Mouse (Mus musculus): ENCODE results near the gene Man1a2. TPM values are rescaled to one million over a fixed set of nuclear protein-coding genes. Genes with fewer than 3 reads are reported as not detected.
A peak's percentile ranks its signal among the peaks of the same experiment; 100 is the strongest.

Man1a2 gene
- polyA plus RNA-seq, 1 experiment from 2014 or later = 37.9 TPM

- no peaks in the 10 kb centered on the region for H3K36me3 ChIP-seq (ENCODE audit: control insufficient read depth, insufficient read depth)
- peak overlapping the region; percentile 31; the same call in 1 of the 2 replicates for H3K27ac ChIP-seq (ENCODE audit: low read length)
- H3K9me3 ChIP-seq (replicated peaks; ENCODE audit: control insufficient read depth, low read length) = no peaks in the 10 kb centered on the region; the same call in 1 of the 2 replicates
- H3K4me3 ChIP-seq (ENCODE audit: low read length) = no peak overlapping the region
- WGBS = 74% methylated on average over 6 of the region's 6 CpGs
- no peak overlapping the region for H3K4me2 ChIP-seq (ENCODE audit: low read depth, low read length)
- no peak overlapping the region for H3K9ac ChIP-seq (ENCODE audit: low read length)
- peaks cover 42% of the 10 kb centered on the region for H3K4me1 ChIP-seq (ENCODE audit: control insufficient read depth, insufficient read depth, low read length)
- no peaks in the 10 kb centered on the region for H3K27me3 ChIP-seq (ENCODE audit: control insufficient read depth, insufficient read depth, low read length)
- no peak for ATAC-seq (replicated peaks; ENCODE audit: extremely low read depth, insufficient read depth, low FRiP score)
Observed at GRCm38 (mm10) chr3:100678951-100679570, 6.2 kb downstream of the Man1a2 start.

DNA sequence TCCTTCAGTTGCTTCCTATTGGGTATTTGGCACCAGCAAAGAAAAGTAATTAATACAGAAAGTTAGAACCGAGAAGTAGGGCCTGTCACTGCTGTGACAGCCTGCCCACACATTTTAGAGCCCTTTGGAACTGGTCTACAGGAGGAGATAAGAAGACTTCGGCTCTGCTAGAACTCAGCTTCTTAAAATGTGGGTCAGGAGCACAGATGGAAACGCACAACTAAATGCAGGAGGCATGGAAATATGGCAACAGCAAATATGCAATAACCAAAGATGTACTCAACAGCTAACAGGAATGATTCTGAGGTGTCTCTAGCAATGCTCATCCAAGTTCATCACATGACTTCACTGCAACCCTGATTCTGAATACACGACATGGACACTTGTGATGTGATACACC lies 10.2 kb downstream of the Man1a2 start:
- Histone ChIP-seq H3K4me2 (ENCODE audit: low read depth, low read length) (no peak overlapping the region), H3K4me1 (ENCODE audit: control insufficient read depth, insufficient read depth, low read length) (peaks cover 23% of the 10 kb centered on the region), H3K27me3 (ENCODE audit: control insufficient read depth, insufficient read depth, low read length) (no peaks in the 10 kb centered on the region), H3K36me3 (ENCODE audit: control insufficient read depth, insufficient read depth) (no peaks in the 10 kb centered on the region), H3K27ac (ENCODE audit: low read length) (no peak overlapping the region; the same call in 1 of the 2 replicates), H3K9ac (ENCODE audit: low read length) (no peak overlapping the region), H3K9me3 (replicated peaks; ENCODE audit: control insufficient read depth, low read length) (no peaks in the 10 kb centered on the region; the same call in 1 of the 2 replicates), H3K4me3 (ENCODE audit: low read length) (no peak overlapping the region)
- no peak for ATAC-seq (replicated peaks; ENCODE audit: extremely low read depth, insufficient read depth, low FRiP score)
- 53% methylated on average over 4 of the region's 4 CpGs for WGBS

GRCm38 (mm10) chr3:100670412-100670811 lies 14.9 kb downstream of the Man1a2 start:
- H3K36me3 ChIP-seq (ENCODE audit: control insufficient read depth, insufficient read depth) = no peaks in the 10 kb centered on the region
- no peaks in the 10 kb centered on the region for H3K9me3 ChIP-seq (replicated peaks; ENCODE audit: control insufficient read depth, low read length)
- peaks cover 5% of the 10 kb centered on the region for H3K4me1 ChIP-seq (ENCODE audit: control insufficient read depth, insufficient read depth, low read length)
- no peak for ATAC-seq (replicated peaks; ENCODE audit: extremely low read depth, insufficient read depth, low FRiP score)
- H3K27ac ChIP-seq (ENCODE audit: low read length) = no peak overlapping the region
- H3K4me2 ChIP-seq (ENCODE audit: low read depth, low read length) = no peak overlapping the region
- no peaks in the 10 kb centered on the region for H3K27me3 ChIP-seq (ENCODE audit: control insufficient read depth, insufficient read depth, low read length)
- no peak overlapping the region for H3K9ac ChIP-seq (ENCODE audit: low read length)
- H3K4me3 ChIP-seq (ENCODE audit: low read length) = no peak overlapping the region
- 86% methylated on average over 2 of the region's 2 CpGs for WGBS

DNA sequence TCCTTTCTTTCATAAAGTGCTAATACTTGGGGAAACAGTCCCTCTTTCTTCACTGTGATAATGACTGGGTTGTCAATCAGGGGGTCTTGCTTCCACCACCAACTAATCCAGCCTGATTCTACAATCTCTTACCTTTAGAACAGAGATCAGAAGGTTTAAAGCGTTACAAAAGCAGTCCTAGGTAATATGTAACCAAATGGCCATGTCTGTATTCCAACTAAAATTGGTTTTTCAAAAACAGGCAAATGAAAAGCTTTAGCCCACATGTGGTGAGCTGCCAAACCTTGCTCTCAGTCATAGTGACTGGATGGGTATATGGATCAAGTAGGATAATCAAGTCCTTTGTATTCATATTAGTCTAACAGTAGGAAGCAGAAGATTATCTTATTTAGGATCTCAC lies 32.0 kb downstream of the Man1a2 start:
- Histone ChIP-seq H3K4me3 (ENCODE audit: low read length) (no peak overlapping the region), H3K9me3 (replicated peaks; ENCODE audit: control insufficient read depth, low read length) (no peaks in the 10 kb centered on the region), H3K4me1 (ENCODE audit: control insufficient read depth, insufficient read depth, low read length) (peaks cover 4% of the 10 kb centered on the region), H3K9ac (ENCODE audit: low read length) (no peak overlapping the region), H3K4me2 (ENCODE audit: low read depth, low read length) (no peak overlapping the region), H3K27me3 (ENCODE audit: control insufficient read depth, insufficient read depth, low read length) (no peaks in the 10 kb centered on the region), H3K27ac (ENCODE audit: low read length) (no peak overlapping the region), H3K36me3 (ENCODE audit: control insufficient read depth, insufficient read depth) (0 out of 2 replicates have a peak, but pooled peaks cover 2% of the 10 kb centered on the region)
- WGBS = 86% methylated on average over 1 of the region's 1 CpGs
- ATAC-seq (replicated peaks; ENCODE audit: extremely low read depth, insufficient read depth, low FRiP score) = no peak

DNA sequence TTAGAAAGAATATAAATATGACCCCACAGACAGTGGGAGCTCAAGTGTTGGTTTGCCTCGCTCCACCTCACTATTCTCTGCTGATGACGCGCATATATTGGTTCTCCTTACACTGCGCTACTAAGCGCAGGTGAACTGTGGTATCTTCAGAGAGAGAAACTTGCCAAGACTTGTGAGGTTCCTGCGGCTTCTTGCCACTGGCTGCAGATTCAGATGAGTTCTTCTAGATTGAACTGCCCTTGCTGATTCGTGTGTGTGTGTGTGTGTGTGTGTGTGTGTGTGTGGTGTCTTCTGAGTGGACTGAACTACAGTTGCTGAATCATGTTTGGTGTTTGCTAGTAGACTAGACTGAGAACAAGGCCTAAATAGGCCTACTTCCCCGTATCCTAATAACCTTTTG lies 43.7 kb downstream of the Man1a2 start:
- 93% methylated on average over 8 of the region's 8 CpGs for WGBS
- Histone ChIP-seq H3K27ac (ENCODE audit: low read length) (no peak overlapping the region), H3K9ac (ENCODE audit: low read length) (no peak overlapping the region), H3K4me3 (ENCODE audit: low read length) (no peak overlapping the region), H3K4me2 (ENCODE audit: low read depth, low read length) (no peak overlapping the region), H3K9me3 (replicated peaks; ENCODE audit: control insufficient read depth, low read length) (no peaks in the 10 kb centered on the region), H3K27me3 (ENCODE audit: control insufficient read depth, insufficient read depth, low read length) (no peaks in the 10 kb centered on the region), H3K36me3 (ENCODE audit: control insufficient read depth, insufficient read depth) (peaks cover 4% of the 10 kb centered on the region; the same call in 1 of the 2 replicates), H3K4me1 (ENCODE audit: control insufficient read depth, insufficient read depth, low read length) (no peaks in the 10 kb centered on the region)
- ATAC-seq (replicated peaks; ENCODE audit: extremely low read depth, insufficient read depth, low FRiP score) = no peak

DNA sequence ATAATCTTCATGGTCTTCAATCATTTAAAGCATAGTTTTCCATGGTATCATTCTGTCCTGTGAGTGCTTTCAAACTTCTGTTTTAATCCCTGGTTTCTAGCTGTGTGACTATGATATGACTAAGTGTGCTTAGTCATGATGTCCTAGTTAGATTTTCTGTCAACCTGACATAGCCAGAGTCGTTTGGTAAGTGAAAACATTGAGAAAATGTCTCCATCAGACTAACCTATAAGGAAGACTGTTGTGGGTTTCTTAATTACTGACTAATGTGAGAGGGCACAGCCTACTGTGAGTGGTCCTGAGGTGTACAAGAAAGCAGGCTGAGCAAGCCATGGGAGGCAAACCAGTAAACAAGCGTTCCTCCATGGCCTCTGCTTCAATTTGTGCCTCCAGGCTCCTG lies 49.0 kb downstream of the Man1a2 start:
- Histone ChIP-seq H3K27ac (ENCODE audit: low read length) (no peak overlapping the region), H3K9me3 (replicated peaks; ENCODE audit: control insufficient read depth, low read length) (no peaks in the 10 kb centered on the region), H3K4me3 (ENCODE audit: low read length) (no peak overlapping the region), H3K27me3 (ENCODE audit: control insufficient read depth, insufficient read depth, low read length) (no peaks in the 10 kb centered on the region), H3K9ac (ENCODE audit: low read length) (no peak overlapping the region), H3K36me3 (ENCODE audit: control insufficient read depth, insufficient read depth) (peaks cover 2% of the 10 kb centered on the region; the same call in 1 of the 2 replicates), H3K4me1 (ENCODE audit: control insufficient read depth, insufficient read depth, low read length) (peaks cover 4% of the 10 kb centered on the region), H3K4me2 (ENCODE audit: low read depth, low read length) (no peak overlapping the region)
- ATAC-seq (replicated peaks; ENCODE audit: extremely low read depth, insufficient read depth, low FRiP score) = no peak
- 80% methylated on average over 2 of the region's 2 CpGs for WGBS

- H3K27me3 ChIP-seq (ENCODE audit: control insufficient read depth, insufficient read depth, low read length) = no peaks in the 10 kb centered on the region
- ATAC-seq (replicated peaks; ENCODE audit: extremely low read depth, insufficient read depth, low FRiP score) = no peak
- no peak overlapping the region for H3K9ac ChIP-seq (ENCODE audit: low read length)
- H3K27ac ChIP-seq (ENCODE audit: low read length) = no peak overlapping the region
- no peak overlapping the region for H3K4me2 ChIP-seq (ENCODE audit: low read depth, low read length)
- no peaks in the 10 kb centered on the region; the same call in 1 of the 2 replicates for H3K36me3 ChIP-seq (ENCODE audit: control insufficient read depth, insufficient read depth)
- 69% methylated on average over 4 of the region's 4 CpGs for WGBS
- H3K9me3 ChIP-seq (replicated peaks; ENCODE audit: control insufficient read depth, low read length) = no peaks in the 10 kb centered on the region
- peaks cover 4% of the 10 kb centered on the region for H3K4me1 ChIP-seq (ENCODE audit: control insufficient read depth, insufficient read depth, low read length)
- H3K4me3 ChIP-seq (ENCODE audit: low read length) = no peak overlapping the region
Observed at GRCm38 (mm10) chr3:100634821-100635220, 50.5 kb downstream of the Man1a2 start.

GRCm38 (mm10) chr3:100618511-100618910 lies 66.8 kb downstream of the Man1a2 start:
- Histone ChIP-seq H3K27me3 (ENCODE audit: control insufficient read depth, insufficient read depth, low read length) (no peaks in the 10 kb centered on the region), H3K4me3 (ENCODE audit: low read length) (no peak overlapping the region), H3K27ac (ENCODE audit: low read length) (no peak overlapping the region), H3K4me1 (ENCODE audit: control insufficient read depth, insufficient read depth, low read length) (no peaks in the 10 kb centered on the region), H3K36me3 (ENCODE audit: control insufficient read depth, insufficient read depth) (peaks cover 5% of the 10 kb centered on the region; the same call in 1 of the 2 replicates), H3K9ac (ENCODE audit: low read length) (no peak overlapping the region), H3K9me3 (replicated peaks; ENCODE audit: control insufficient read depth, low read length) (no peaks in the 10 kb centered on the region), H3K4me2 (ENCODE audit: low read depth, low read length) (no peak overlapping the region)
- 60% methylated on average over 4 of the region's 4 CpGs for WGBS
- no peak for ATAC-seq (replicated peaks; ENCODE audit: extremely low read depth, insufficient read depth, low FRiP score)

DNA sequence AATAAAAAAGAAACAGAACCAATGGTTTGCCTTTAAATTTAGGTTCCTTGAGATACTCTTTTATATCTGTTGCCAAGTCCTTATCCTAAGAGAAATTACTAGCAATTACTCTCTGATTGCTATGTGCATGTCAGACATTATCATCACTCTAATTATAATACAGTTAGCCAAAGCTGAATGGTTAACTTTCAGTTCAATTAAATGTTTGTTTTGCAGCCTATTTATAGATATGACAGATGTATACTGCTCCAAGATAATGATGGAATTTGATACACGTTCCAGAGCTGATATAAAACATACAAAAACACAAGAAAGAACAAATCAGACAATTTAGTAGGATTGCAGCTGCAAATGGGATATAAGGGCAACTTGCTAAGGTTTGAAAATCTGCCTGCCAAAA lies 74.4 kb downstream of the Man1a2 start:
- ATAC-seq (replicated peaks; ENCODE audit: extremely low read depth, insufficient read depth, low FRiP score) = no peak
- 17% methylated on average over 1 of the region's 1 CpGs for WGBS
- Histone ChIP-seq H3K9me3 (replicated peaks; ENCODE audit: control insufficient read depth, low read length) (no peaks in the 10 kb centered on the region), H3K36me3 (ENCODE audit: control insufficient read depth, insufficient read depth) (no peaks in the 10 kb centered on the region), H3K27me3 (ENCODE audit: control insufficient read depth, insufficient read depth, low read length) (no peaks in the 10 kb centered on the region), H3K27ac (ENCODE audit: low read length) (no peak overlapping the region), H3K4me1 (ENCODE audit: control insufficient read depth, insufficient read depth, low read length) (peaks cover 3% of the 10 kb centered on the region; the same call in 1 of the 2 replicates), H3K4me2 (ENCODE audit: low read depth, low read length) (no peak overlapping the region), H3K4me3 (ENCODE audit: low read length) (no peak overlapping the region), H3K9ac (ENCODE audit: low read length) (no peak overlapping the region)

Measured in heart, embryonic 16.5 days (tissue).